Comparison of ENCODE assay signal across 22 mouse cellular contexts in the genomic region with DNA sequence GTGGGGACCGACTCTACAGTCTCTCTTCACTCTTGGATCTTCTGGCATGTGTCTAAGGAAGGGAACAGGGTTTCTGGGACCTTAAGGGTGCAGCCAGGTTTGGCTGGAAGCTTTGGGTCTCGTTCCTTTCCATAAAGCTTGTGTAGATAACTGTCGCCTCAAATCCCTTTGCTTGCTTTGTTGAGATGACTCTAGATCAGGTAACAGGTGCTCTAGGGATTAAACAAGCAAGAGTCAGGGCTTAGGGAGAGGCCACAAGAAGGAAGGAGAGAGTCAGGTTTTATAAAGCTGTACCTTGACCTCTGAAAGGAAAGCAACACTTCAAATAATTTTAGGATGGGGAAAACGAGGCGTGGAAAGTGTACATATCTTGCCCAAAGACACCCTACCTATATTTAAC. TPM values are rescaled to one million over a fixed set of nuclear protein-coding genes. Genes with fewer than 3 reads are reported as not detected.
DNase-seq lines count a peak whose midpoint lies in the region; ATAC-seq lines count a peak whose summit lies in the region.
"Had no signal": no experiment of that assay in that cellular context is flagged by ENCODE, and none has a peak within 500 bp of the region (broad histone marks: within the 10 kb centered on the region; RNA-seq: fewer than 3 reads in every experiment).

No protein-coding gene starts in this region.

- H3K4me2 ChIP-seq in hindbrain, embryonic 13.5 days: no peak overlapping the region
- H3K4me2 ChIP-seq in midbrain, embryonic 14.5 days (ENCODE audit: low read length): no peak overlapping the region
- H3K4me2 ChIP-seq: embryonic facial prominence, embryonic 15.5 days; forebrain, embryonic 15.5 days had no signal

- peaks cover 44% of the 10 kb centered on the region for H3K4me1 ChIP-seq in hindbrain, embryonic 10.5 days (replicated peaks)
- H3K4me1 ChIP-seq in hindbrain, embryonic 13.5 days (replicated peaks): peaks cover 32% of the 10 kb centered on the region
- peaks cover 9% of the 10 kb centered on the region; the same call in 1 of the 2 replicates for H3K4me1 ChIP-seq in midbrain, embryonic 14.5 days (ENCODE audit: control insufficient read depth, insufficient read depth, low read length)
- peaks cover 49% of the 10 kb centered on the region for H3K4me1 ChIP-seq in midbrain, embryonic 10.5 days

- 2% methylated on average over 5 of the region's 5 CpGs for WGBS in hindbrain, embryonic 10.5 days
- 2% methylated on average over 5 of the region's 5 CpGs for WGBS in hindbrain, embryonic 13.5 days
- under 1% methylated on average over 5 of the region's 5 CpGs for WGBS in midbrain, embryonic 14.5 days
- 1% methylated on average over 5 of the region's 5 CpGs for WGBS in midbrain, embryonic 10.5 days

- peak overlapping the region; percentile 18 for H3K4me3 ChIP-seq in hindbrain, embryonic 10.5 days
- H3K4me3 ChIP-seq in hindbrain, embryonic 13.5 days: no peak overlapping the region
- H3K4me3 ChIP-seq in midbrain, embryonic 14.5 days (replicated peaks; ENCODE audit: low read depth, low read length): no peak overlapping the region
- H3K4me3 ChIP-seq in midbrain, embryonic 10.5 days: no peak overlapping the region
- H3K4me3 ChIP-seq: embryonic facial prominence, embryonic 15.5 days; erythroblast, embryonic 14.5 days; forebrain, embryonic 15.5 days had no signal

- H3K9ac ChIP-seq in hindbrain, embryonic 13.5 days: no peak overlapping the region
- no peak overlapping the region for H3K9ac ChIP-seq in midbrain, embryonic 14.5 days (replicated peaks; ENCODE audit: low read length)
- H3K9ac ChIP-seq: embryonic facial prominence, embryonic 15.5 days; forebrain, embryonic 15.5 days had no signal

- H3K9me3 ChIP-seq in hindbrain, embryonic 10.5 days: no peaks in the 10 kb centered on the region
- no peaks in the 10 kb centered on the region for H3K9me3 ChIP-seq in hindbrain, embryonic 13.5 days
- no peaks in the 10 kb centered on the region for H3K9me3 ChIP-seq in midbrain, embryonic 14.5 days (ENCODE audit: control insufficient read depth, low read length)
- H3K9me3 ChIP-seq in midbrain, embryonic 10.5 days (replicated peaks): no peaks in the 10 kb centered on the region
- H3K9me3 ChIP-seq: embryonic facial prominence, embryonic 15.5 days; forebrain, embryonic 10.5 days; forebrain, embryonic 15.5 days; heart, embryonic 10.5 days had no signal

- H3K27me3 ChIP-seq in hindbrain, embryonic 10.5 days (ENCODE audit: insufficient read depth, poor library complexity, severe bottlenecking): peaks cover 100% of the 10 kb centered on the region
- peaks cover 98% of the 10 kb centered on the region for H3K27me3 ChIP-seq in hindbrain, embryonic 13.5 days
- H3K27me3 ChIP-seq in midbrain, embryonic 14.5 days (ENCODE audit: control insufficient read depth, insufficient read depth, low read length): peaks cover 95% of the 10 kb centered on the region
- peaks cover 100% of the 10 kb centered on the region for H3K27me3 ChIP-seq in midbrain, embryonic 10.5 days (ENCODE audit: low read depth, poor library complexity, severe bottlenecking)

- H3K27ac ChIP-seq in hindbrain, embryonic 10.5 days: no peak overlapping the region
- H3K27ac ChIP-seq in hindbrain, embryonic 13.5 days: no peak overlapping the region
- no peak overlapping the region for H3K27ac ChIP-seq in midbrain, embryonic 14.5 days (replicated peaks; ENCODE audit: low read depth, low read length)
- H3K27ac ChIP-seq in midbrain, embryonic 10.5 days (replicated peaks): no peak overlapping the region
- H3K27ac ChIP-seq: embryonic facial prominence, embryonic 15.5 days; forebrain, embryonic 10.5 days; forebrain, embryonic 15.5 days; heart, embryonic 10.5 days had no signal

- no peak for ATAC-seq in hindbrain, embryonic 13.5 days (ENCODE audit: low FRiP score)
- no peak for ATAC-seq in midbrain, embryonic 14.5 days (ENCODE audit: low FRiP score, low TSS enrichment)
- ATAC-seq: activated CD4-positive, CD25-positive, alpha-beta regulatory T cell, adult 4 months; forebrain, embryonic 15.5 days; intestine, embryonic 16.5 days had no signal

- H3K36me3 ChIP-seq in hindbrain, embryonic 10.5 days: no peaks in the 10 kb centered on the region
- H3K36me3 ChIP-seq in hindbrain, embryonic 13.5 days: no peaks in the 10 kb centered on the region
- no peaks in the 10 kb centered on the region for H3K36me3 ChIP-seq in midbrain, embryonic 14.5 days (ENCODE audit: control insufficient read depth, insufficient read depth, low read length)
- H3K36me3 ChIP-seq in midbrain, embryonic 10.5 days: no peaks in the 10 kb centered on the region
- H3K36me3 ChIP-seq: embryonic facial prominence, embryonic 15.5 days; forebrain, embryonic 10.5 days; forebrain, embryonic 15.5 days; heart, embryonic 10.5 days had no signal

- no peak for DNase-seq in hindbrain, embryonic 10.5 days (ENCODE audit: low spot score)
- peak; percentile 25 for DNase-seq in midbrain, embryonic 14.5 days
- DNase-seq in midbrain, embryonic 10.5 days (ENCODE audit: low spot score): no peak
- DNase-seq in ES-CJ7 (ENCODE audit: low read depth, low spot score): peak; percentile 16
- no peak for DNase-seq in lung, postnatal 25 days (ENCODE audit: low spot score)
- DNase-seq: adrenal gland, postnatal 14 days; cerebellum, adult 18-20 months; cerebellum, adult 9-11 months; cerebellum, postnatal 36 days; gastrocnemius, postnatal 10 days; heart, postnatal 10 days; heart, postnatal 4 days had no signal

RNA-seq across cellular contexts. Expression of a gene that starts 4.2 kb away (rescaled TPM):
- 0.91 and 1.2 TPM in 2 replicates for polyA plus RNA-seq in hindbrain, embryonic 10.5 days (2016; fragmentation: Nextera tagmentation; extraction: Ambion mirVana)
- polyA plus RNA-seq in hindbrain, embryonic 13.5 days (2015; fragmentation: Nextera tagmentation; extraction: Ambion mirVana): 2.4 and 3.3 TPM in 2 replicates
- 0.07 and 0.09 TPM in 2 replicates for polyA plus RNA-seq in midbrain, embryonic 14.5 days (2014; fragmentation: Nextera tagmentation; extraction: Ambion mirVana)
- 0.07 TPM in 2 replicates for polyA plus RNA-seq in midbrain, embryonic 10.5 days (2016; fragmentation: Nextera tagmentation; extraction: Ambion mirVana)
- polyA plus RNA-seq: erythroblast, embryonic 14.5 days; forebrain, embryonic 10.5 days; frontal cortex, adult 2 months; heart, embryonic 10.5 days had no signal

RNA-seq across cellular contexts. Expression of a gene that starts 7.2 kb away (rescaled TPM):
- 306 and 322 TPM in 2 replicates for polyA plus RNA-seq in hindbrain, embryonic 10.5 days (2016; fragmentation: Nextera tagmentation; extraction: Ambion mirVana)
- polyA plus RNA-seq in hindbrain, embryonic 13.5 days (2015; fragmentation: Nextera tagmentation; extraction: Ambion mirVana): 178 and 200 TPM in 2 replicates
- polyA plus RNA-seq in midbrain, embryonic 14.5 days (2014; fragmentation: Nextera tagmentation; extraction: Ambion mirVana): 167 and 169 TPM in 2 replicates
- 323 and 340 TPM in 2 replicates for polyA plus RNA-seq in midbrain, embryonic 10.5 days (2016; fragmentation: Nextera tagmentation; extraction: Ambion mirVana)

RNA-seq across cellular contexts. Expression of a gene that starts 10.1 kb away (rescaled TPM):
- polyA plus RNA-seq in hindbrain, embryonic 10.5 days (2016; fragmentation: Nextera tagmentation; extraction: Ambion mirVana): 0.61 and 0.93 TPM in 2 replicates
- 1.3 and 1.6 TPM in 2 replicates for polyA plus RNA-seq in hindbrain, embryonic 13.5 days (2015; fragmentation: Nextera tagmentation; extraction: Ambion mirVana)
- polyA plus RNA-seq in midbrain, embryonic 14.5 days (2014; fragmentation: Nextera tagmentation; extraction: Ambion mirVana): 0.15 and 0.33 TPM in 2 replicates
- polyA plus RNA-seq in midbrain, embryonic 10.5 days (2016; fragmentation: Nextera tagmentation; extraction: Ambion mirVana): not detected in 2 replicates
- polyA plus RNA-seq: activated CD4-positive, CD25-positive, alpha-beta regulatory T cell, adult 4 months; embryonic facial prominence, embryonic 11.5 days; embryonic facial prominence, embryonic 15.5 days; erythroblast, embryonic 14.5 days; forebrain, embryonic 10.5 days; frontal cortex, adult 2 months had no signal

Comparison
In these comparisons a context has a peak if more than half of its experiments do, and no peak if none do; other contexts are left out.
1. DNase-seq: peak in midbrain, embryonic 14.5 days (single experiment) and ES-CJ7 (single experiment); none in hindbrain, embryonic 10.5 days (single experiment), midbrain, embryonic 10.5 days (single experiment) and lung, postnatal 25 days (single experiment).